Mouse (Mus musculus) liver, embryonic 15.5 days (tissue): ENCODE data around the gene Sult2a2. TPM values are rescaled to one million over a fixed set of nuclear protein-coding genes. Genes with fewer than 3 reads are reported as not detected.
A peak's percentile ranks its signal among the peaks of the same experiment; 100 is the strongest.
"Not testable (repeated sequence)": the region's sequence is repeated elsewhere in the genome, so short reads cannot be mapped to it uniquely, and the experiment has no call there.

Experiments
- ATAC-seq: fragments of 200-750 bp; cut with Nextera tagmentation; 2 replicates; pipeline ENCODE4 v1.8.0; 2017; ENCODE audit warnings: moderate number of reproducible peaks, mild to moderate bottlenecking, moderate library complexity; ENCODE audit not compliant: insufficient read depth
- H3K27ac ChIP-seq: fragments of 300-500 bp; sonication (generic); replicated peaks from 2 replicates; pipeline ENCODE4 v1.5.1; 2015; ENCODE audit warnings: mild to moderate bottlenecking, inconsistent platforms
- H3K27me3 ChIP-seq: fragments of 300-500 bp; sonication (generic); 2 replicates; pipeline ENCODE4 v1.6.1; 2015; ENCODE audit warnings: mild to moderate bottlenecking, inconsistent platforms
- H3K36me3 ChIP-seq: fragments of 300-500 bp; sonication (generic); replicated peaks from 2 replicates; pipeline ENCODE4 v1.6.1; 2015; ENCODE audit warnings: moderate library complexity, mild to moderate bottlenecking, inconsistent platforms
- H3K4me1 ChIP-seq: fragments of 300-500 bp; sonication (generic); replicated peaks from 2 replicates; pipeline ENCODE4 v1.6.1; 2015; ENCODE audit warnings: inconsistent platforms
- H3K4me2 ChIP-seq: fragments of 300-500 bp; sonication (generic); 2 replicates; pipeline ENCODE4 v1.6.1; 2015; ENCODE audit warnings: moderate library complexity, mild to moderate bottlenecking, inconsistent platforms
- H3K4me3 ChIP-seq: fragments of 300-500 bp; sonication (generic); replicated peaks from 2 replicates; pipeline ENCODE4 v1.5.1; 2015; ENCODE audit warnings: mild to moderate bottlenecking, inconsistent platforms
- H3K9ac ChIP-seq: fragments of 300-500 bp; sonication (generic); 2 replicates; pipeline ENCODE4 v1.6.1; 2015; ENCODE audit warnings: moderate library complexity, mild to moderate bottlenecking, inconsistent platforms
- H3K9me3 ChIP-seq: fragments of 300-500 bp; sonication (generic); replicated peaks from 2 replicates; pipeline ENCODE4 v1.6.1; 2016; ENCODE audit warnings: inconsistent platforms
- WGBS: fragments of 180-500 bp; shearing (Covaris S2); methylation state at CpG from one replicate; pipeline ENCODE4 v1.1.7; 2015; ENCODE audit warnings: mixed read lengths; ENCODE audit not compliant: insufficient replicate concordance; 5-methylcytosine and 5-hydroxymethylcytosine counted together
- polyA plus RNA-seq: library from polyadenylated mRNA; unstranded; fragments of >200 nt; fragmentation: Nextera tagmentation; extraction: Ambion mirVana; gene quantifications from 2 replicates; pipeline ENCODE4 v1.2.1, GENCODE M21; 2015

Sult2a2 gene
- polyA plus RNA-seq: 0.84 and 1.4 TPM in 2 replicates

DNA sequence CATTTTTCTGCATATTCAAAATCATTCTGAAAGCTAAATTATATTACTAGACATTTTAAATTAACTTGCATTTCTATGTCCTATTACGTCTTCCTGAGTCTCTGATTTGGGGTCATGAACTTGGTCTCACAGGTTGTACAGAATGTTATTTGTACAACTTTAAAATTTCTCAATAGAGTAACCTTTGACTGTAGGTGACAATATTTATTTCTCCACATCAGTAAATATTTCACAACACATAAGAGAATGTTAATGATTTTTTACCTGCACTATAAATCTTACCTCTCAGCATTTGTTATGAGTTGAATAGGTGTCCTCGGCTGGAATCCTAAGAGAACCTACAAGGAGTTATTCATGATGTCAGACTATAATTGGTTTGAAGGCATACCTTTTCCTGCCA is at the start of gene Sult2a2:
Sult2a2 (plus strand) TSS at position 301 of the 400 bp plus-strand sequence.
- not testable (repeated sequence) for H3K9me3 ChIP-seq, H3K4me1 ChIP-seq, H3K27me3 ChIP-seq, ATAC-seq, H3K9ac ChIP-seq, H3K4me3 ChIP-seq, H3K4me2 ChIP-seq, H3K27ac ChIP-seq, H3K36me3 ChIP-seq
- WGBS: 58% methylated on average over 2 of the region's 2 CpGs

- 0 out of 2 replicates have a peak, but pooled peaks cover 2% of the 10 kb centered on the region for H3K4me1 ChIP-seq
- no peak overlapping the region for H3K4me3 ChIP-seq
- ATAC-seq: peak; percentile 75
- H3K36me3 ChIP-seq: no peaks in the 10 kb centered on the region
- 54% methylated on average over 1 of the region's 1 CpGs for WGBS
- no peak overlapping the region for H3K9ac ChIP-seq
- H3K9me3 ChIP-seq: no peaks in the 10 kb centered on the region
- no peak overlapping the region for H3K4me2 ChIP-seq
- no peaks in the 10 kb centered on the region for H3K27me3 ChIP-seq
- H3K27ac ChIP-seq: no peak overlapping the region
Measured at GRCm38 (mm10) chr7:13813913-13814312, 80.6 kb downstream of the Sult2a2 start.

Other genes with a start within 250 kb of the Sult2a2 start
- not detected in 2 replicates for gene Bsph2, start 162.4 kb upstream of the Sult2a2 start, polyA plus RNA-seq
- 0.12 and 0.23 TPM in 2 replicates for gene Sult2a5, start 109.5 kb upstream of the Sult2a2 start, polyA plus RNA-seq
- 4.0 and 5.8 TPM in 2 replicates for gene Sult2a1, start 103.9 kb downstream of the Sult2a2 start, polyA plus RNA-seq